Mouse (Mus musculus) forebrain, embryonic 12.5 days (tissue): ENCODE data around the gene Ap5z1. TPM values are rescaled to one million over a fixed set of nuclear protein-coding genes. Genes with fewer than 3 reads are reported as not detected.

Source experiments
- ATAC-seq: fragments of 200-750 bp; cut with Nextera tagmentation; 2 replicates; pipeline ENCODE4 v1.8.0; 2017; ENCODE audit warnings: moderate TSS enrichment; ENCODE audit not compliant: low FRiP score
- H3K27ac ChIP-seq: fragments of 300-500 bp; sonication (generic); 2 replicates; pipeline ENCODE4 v1.5.1; 2016; ENCODE audit warnings: mild to moderate bottlenecking
- H3K27me3 ChIP-seq: fragments of 300-500 bp; sonication (generic); 2 replicates; pipeline ENCODE4 v1.6.1; 2016; ENCODE audit warnings: mild to moderate bottlenecking
- H3K36me3 ChIP-seq: fragments of 300-500 bp; sonication (generic); replicated peaks from 2 replicates; pipeline ENCODE4 v1.6.1; 2016; ENCODE audit warnings: mild to moderate bottlenecking
- H3K4me1 ChIP-seq: fragments of 300-500 bp; sonication (generic); 2 replicates; pipeline ENCODE4 v1.6.1; 2016
- H3K4me2 ChIP-seq: fragments of 300-500 bp; sonication (generic); 2 replicates; pipeline ENCODE4 v1.6.1; 2016; ENCODE audit warnings: mild to moderate bottlenecking, moderate library complexity
- H3K4me3 ChIP-seq: fragments of 300-500 bp; sonication (generic); replicated peaks from 2 replicates; pipeline ENCODE4 v1.5.1; 2016; ENCODE audit warnings: mild to moderate bottlenecking
- H3K9ac ChIP-seq: fragments of 300-500 bp; sonication (generic); 2 replicates; pipeline ENCODE4 v1.6.1; 2016; ENCODE audit warnings: mild to moderate bottlenecking
- H3K9me3 ChIP-seq: fragments of 300-500 bp; sonication (generic); 2 replicates; pipeline ENCODE4 v1.6.1; 2016
- WGBS: fragments of 180-500 bp; shearing (Covaris S2); methylation state at CpG from one replicate; pipeline ENCODE4 v1.1.7; 2016; 5-methylcytosine and 5-hydroxymethylcytosine counted together
- polyA plus RNA-seq: library from polyadenylated mRNA; unstranded; fragments of >200 nt; fragmentation: Nextera tagmentation; extraction: Ambion mirVana; gene quantifications from 2 replicates; pipeline ENCODE4 v1.2.1, GENCODE M21; 2016

Gene Ap5z1
- polyA plus RNA-seq, 1 experiment from 2014 or later, result 12.7 TPM

- Histone ChIP-seq H3K4me2 (no peak overlapping the region), H3K27me3 (peaks cover 6% of the 10 kb centered on the region; the same call in 1 of the 2 replicates), H3K27ac (0 out of 2 replicates have a peak overlapping the region, but pooled peaks have one; percentile 80), H3K4me3 (no peak overlapping the region), H3K9ac (no peak overlapping the region), H3K36me3 (peaks cover 10% of the 10 kb centered on the region), H3K9me3 (no peaks in the 10 kb centered on the region), H3K4me1 (peaks cover 68% of the 10 kb centered on the region)
- whole genome bisulfite sequencing, result 88% methylated on average over 7 of the region's 7 CpGs
- no peak for ATAC-seq
Measured at GRCm38 (mm10) chr5:142442045-142442440, 21.7 kb upstream of the Ap5z1 start.

- Histone ChIP-seq H3K4me3 (no peak overlapping the region), H3K27me3 (peaks cover 4% of the 10 kb centered on the region; the same call in 1 of the 2 replicates), H3K9me3 (no peaks in the 10 kb centered on the region), H3K4me1 (peaks cover 76% of the 10 kb centered on the region), H3K9ac (no peak overlapping the region; the same call in 1 of the 2 replicates), H3K27ac (no peak overlapping the region), H3K4me2 (no peak overlapping the region), H3K36me3 (peaks cover 2% of the 10 kb centered on the region; the same call in 1 of the 2 replicates)
- no peak for ATAC-seq
- WGBS, result 65% methylated on average over 15 of the region's 15 CpGs
Measured at GRCm38 (mm10) chr5:142443514-142443913, 20.2 kb upstream of the Ap5z1 start.

GRCm38 (mm10) chr5:142443994-142444393 lies 19.8 kb upstream of the Ap5z1 start:
- peaks cover 2% of the 10 kb centered on the region; the same call in 1 of the 2 replicates for H3K27me3 ChIP-seq
- no peak overlapping the region for H3K9ac ChIP-seq
- no peaks in the 10 kb centered on the region for H3K36me3 ChIP-seq
- WGBS, result 77% methylated on average over 14 of the region's 14 CpGs
- no peaks in the 10 kb centered on the region for H3K9me3 ChIP-seq
- no peak overlapping the region for H3K4me2 ChIP-seq
- peaks cover 75% of the 10 kb centered on the region for H3K4me1 ChIP-seq
- H3K27ac ChIP-seq, result no peak overlapping the region
- ATAC-seq, result no peak
- H3K4me3 ChIP-seq, result no peak overlapping the region

GRCm38 (mm10) chr5:142444791-142445531 lies 18.8 kb upstream of the Ap5z1 start:
- ATAC-seq, result no peak
- H3K4me1 ChIP-seq, result peaks cover 66% of the 10 kb centered on the region
- no peaks in the 10 kb centered on the region for H3K9me3 ChIP-seq
- 66% methylated on average over 11 of the region's 11 CpGs for WGBS
- H3K4me3 ChIP-seq, result no peak overlapping the region
- no peaks in the 10 kb centered on the region for H3K36me3 ChIP-seq
- no peak overlapping the region for H3K9ac ChIP-seq
- no peak overlapping the region for H3K4me2 ChIP-seq
- 0 out of 2 replicates have a peak, but pooled peaks cover 2% of the 10 kb centered on the region for H3K27me3 ChIP-seq
- H3K27ac ChIP-seq, result 0 out of 2 replicates have a peak overlapping the region, but pooled peaks have one; percentile 21

GRCm38 (mm10) chr5:142445709-142446108 lies 18.0 kb upstream of the Ap5z1 start:
- 0 out of 2 replicates have a peak, but pooled peaks have one; percentile 20 for ATAC-seq
- no peak overlapping the region for H3K4me3 ChIP-seq
- H3K9me3 ChIP-seq, result no peaks in the 10 kb centered on the region
- H3K27me3 ChIP-seq, result 0 out of 2 replicates have a peak, but pooled peaks cover 2% of the 10 kb centered on the region
- no peak overlapping the region for H3K4me2 ChIP-seq
- peaks cover 6% of the 10 kb centered on the region for H3K36me3 ChIP-seq
- H3K4me1 ChIP-seq, result peaks cover 58% of the 10 kb centered on the region
- no peak overlapping the region for H3K9ac ChIP-seq
- H3K27ac ChIP-seq, result peak overlapping the region; percentile 63
- WGBS, result 48% methylated on average over 8 of the region's 8 CpGs

- Histone ChIP-seq H3K4me3 (no peak overlapping the region), H3K9ac (no peak overlapping the region), H3K27me3 (no peaks in the 10 kb centered on the region), H3K36me3 (peaks cover 24% of the 10 kb centered on the region), H3K27ac (peak overlapping the region; percentile 46), H3K4me1 (peaks cover 40% of the 10 kb centered on the region), H3K4me2 (no peak overlapping the region), H3K9me3 (no peaks in the 10 kb centered on the region)
- 8% methylated on average over 9 of the region's 9 CpGs for WGBS
- ATAC-seq, result peak; percentile 74
Measured at GRCm38 (mm10) chr5:142448076-142448475, 15.7 kb upstream of the Ap5z1 start.

- no peak for ATAC-seq
- H3K9me3 ChIP-seq, result no peaks in the 10 kb centered on the region
- H3K36me3 ChIP-seq, result peaks cover 29% of the 10 kb centered on the region
- H3K4me1 ChIP-seq, result peaks cover 34% of the 10 kb centered on the region
- 77% methylated on average over 12 of the region's 12 CpGs for WGBS
- H3K27ac ChIP-seq, result no peak overlapping the region
- no peak overlapping the region for H3K4me2 ChIP-seq
- H3K27me3 ChIP-seq, result no peaks in the 10 kb centered on the region
- H3K4me3 ChIP-seq, result no peak overlapping the region
- no peak overlapping the region for H3K9ac ChIP-seq
Measured at GRCm38 (mm10) chr5:142448623-142449022, 15.1 kb upstream of the Ap5z1 start.

GRCm38 (mm10) chr5:142450846-142451245 lies 12.9 kb upstream of the Ap5z1 start:
- Histone ChIP-seq H3K4me1 (peaks cover 14% of the 10 kb centered on the region), H3K9me3 (no peaks in the 10 kb centered on the region), H3K27ac (peak overlapping the region; percentile 31; the same call in 1 of the 2 replicates), H3K27me3 (no peaks in the 10 kb centered on the region), H3K4me3 (no peak overlapping the region), H3K4me2 (no peak overlapping the region), H3K9ac (no peak overlapping the region), H3K36me3 (peaks cover 51% of the 10 kb centered on the region)
- ATAC-seq, result no peak
- WGBS, result 91% methylated on average over 9 of the region's 9 CpGs

- Histone ChIP-seq H3K4me1 (peaks cover 12% of the 10 kb centered on the region), H3K9me3 (no peaks in the 10 kb centered on the region), H3K36me3 (peaks cover 61% of the 10 kb centered on the region), H3K9ac (no peak overlapping the region), H3K27ac (0 out of 2 replicates have a peak overlapping the region, but pooled peaks have one; percentile 11), H3K4me2 (no peak overlapping the region), H3K27me3 (no peaks in the 10 kb centered on the region), H3K4me3 (no peak overlapping the region)
- peak; percentile 51; the same call in 1 of the 2 replicates for ATAC-seq
- 33% methylated on average over 1 of the region's 1 CpGs for WGBS
Measured at GRCm38 (mm10) chr5:142451759-142452158, 12.0 kb upstream of the Ap5z1 start.

- 95% methylated on average over 13 of the region's 13 CpGs for WGBS
- Histone ChIP-seq H3K36me3 (peaks cover 79% of the 10 kb centered on the region), H3K27ac (no peak overlapping the region), H3K27me3 (no peaks in the 10 kb centered on the region), H3K4me3 (no peak overlapping the region), H3K9me3 (no peaks in the 10 kb centered on the region), H3K4me2 (no peak overlapping the region), H3K9ac (no peak overlapping the region), H3K4me1 (no peaks in the 10 kb centered on the region)
- ATAC-seq, result no peak
Measured at GRCm38 (mm10) chr5:142453742-142454141, 10.0 kb upstream of the Ap5z1 start.

GRCm38 (mm10) chr5:142456318-142456717 lies 7.4 kb upstream of the Ap5z1 start:
- H3K4me2 ChIP-seq, result no peak overlapping the region
- H3K27me3 ChIP-seq, result no peaks in the 10 kb centered on the region
- no peak overlapping the region for H3K27ac ChIP-seq
- H3K9me3 ChIP-seq, result no peaks in the 10 kb centered on the region
- peaks cover 72% of the 10 kb centered on the region for H3K36me3 ChIP-seq
- 84% methylated on average over 15 of the region's 15 CpGs for WGBS
- ATAC-seq, result no peak
- H3K4me3 ChIP-seq, result no peak overlapping the region
- no peaks in the 10 kb centered on the region for H3K4me1 ChIP-seq
- no peak overlapping the region for H3K9ac ChIP-seq

- H3K9ac ChIP-seq, result no peak overlapping the region
- 0 out of 2 replicates have a peak overlapping the region, but pooled peaks have one; percentile 0 for H3K27ac ChIP-seq
Measured at GRCm38 (mm10) chr5:142457345-142457744, 6.4 kb upstream of the Ap5z1 start.

More at GRCm38 (mm10) chr5:142457345-142457744, 6.4 kb upstream of the Ap5z1 start:
- Histone ChIP-seq H3K4me2 (no peak overlapping the region), H3K4me3 (no peak overlapping the region), H3K4me1 (no peaks in the 10 kb centered on the region), H3K27me3 (no peaks in the 10 kb centered on the region), H3K36me3 (peaks cover 68% of the 10 kb centered on the region), H3K9me3 (no peaks in the 10 kb centered on the region)
- 90% methylated on average over 10 of the region's 10 CpGs for WGBS
- no peak for ATAC-seq
